Mouse (Mus musculus) brain, embryonic 14.5 days (tissue): Measurements from ENCODE around the gene Iqck.

Experiments used
- CTCF ChIP-seq: fragments of 200-500 bp; IDR thresholded peaks from 2 replicates; pipeline ENCODE4 v1.5.1; 2012; ENCODE audit warnings: inconsistent platforms, mild to moderate bottlenecking, moderate library complexity, borderline replicate concordance; ENCODE audit not compliant: insufficient read depth, insufficient read length; ENCODE audit errors: extremely low read depth
- POLR2A ChIP-seq: fragments of 200-500 bp; IDR thresholded peaks from 2 replicates; pipeline ENCODE4 v1.6.1; 2012; ENCODE audit warnings: mild to moderate bottlenecking, inconsistent platforms, borderline replicate concordance; ENCODE audit not compliant: poor library complexity, insufficient read depth, insufficient read length, severe bottlenecking; ENCODE audit errors: extremely low read depth

DNA sequence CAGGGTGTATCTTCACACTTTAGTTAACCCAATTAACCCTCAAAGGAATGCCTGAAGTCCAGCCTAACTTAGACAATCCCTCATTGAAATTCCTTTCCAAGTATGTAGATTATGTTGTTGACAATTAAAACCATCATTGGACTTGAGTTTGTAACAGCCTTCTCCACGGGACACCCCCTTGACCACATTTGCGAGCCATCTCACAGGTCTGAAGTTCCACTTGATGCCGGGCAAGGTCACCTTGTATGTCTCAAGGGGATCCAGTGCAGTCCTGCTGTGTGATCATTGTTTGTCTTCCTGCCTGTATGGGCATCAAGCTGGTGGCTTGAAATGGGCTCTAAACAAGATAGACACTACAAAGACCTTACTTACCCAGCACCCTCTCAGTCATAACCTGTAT is 113.3 kb downstream of the Iqck start:
- TF ChIP-seq CTCF (no peak), POLR2A (no peak)
